Mouse (Mus musculus) ES-Bruce4 (cell line): Measurements from ENCODE around the gene Pcbp4. TPM values are rescaled to one million over a fixed set of nuclear protein-coding genes. Genes with fewer than 3 reads are reported as not detected.
"Not testable (repeated sequence)": the region's sequence is repeated elsewhere in the genome, so short reads cannot be mapped to it uniquely, and the experiment has no call there.

Source experiments
- H3K27ac ChIP-seq: 2 replicates; pipeline ENCODE4 v1.5.1; 2012; ENCODE audit warnings: low read length, inconsistent platforms; ENCODE audit not compliant: insufficient read depth
- H3K27me3 ChIP-seq: 2 replicates; pipeline ENCODE4 v1.6.1; 2012; ENCODE audit warnings: mild to moderate bottlenecking, low read length, inconsistent platforms; ENCODE audit not compliant: control insufficient read depth, poor library complexity, insufficient read depth, severe bottlenecking
- H3K36me3 ChIP-seq: 2 replicates; pipeline ENCODE4 v1.6.1; 2012; ENCODE audit warnings: inconsistent platforms, mild to moderate bottlenecking, low read length, moderate library complexity; ENCODE audit not compliant: control insufficient read depth, poor library complexity, insufficient read depth, severe bottlenecking
- H3K4me1 ChIP-seq: one replicate; pipeline ENCODE4 v1.8.1; 2011; ENCODE audit warnings: low read length; ENCODE audit not compliant: control insufficient read depth, insufficient read depth
- H3K4me3 ChIP-seq: 2 replicates; pipeline ENCODE4 v1.5.1; 2011; ENCODE audit warnings: low read depth, mild to moderate bottlenecking, low read length
- H3K9ac ChIP-seq: 2 replicates; pipeline ENCODE4 v1.6.1; 2012; ENCODE audit warnings: low read depth, mild to moderate bottlenecking, inconsistent platforms; ENCODE audit not compliant: poor library complexity, severe bottlenecking
- H3K9me3 ChIP-seq: replicated peaks from 2 replicates; pipeline ENCODE4 v1.6.1; 2012; ENCODE audit warnings: mild to moderate bottlenecking, low read length, inconsistent platforms; ENCODE audit not compliant: control insufficient read depth, poor library complexity, insufficient read depth, severe bottlenecking
- CTCF ChIP-seq: IDR thresholded peaks from one replicate; pipeline ENCODE4 v1.8.1; 2011; ENCODE audit warnings: low read depth, low read length
- EP300 ChIP-seq: IDR thresholded peaks from 2 replicates; pipeline ENCODE4 v1.6.1; 2011; ENCODE audit warnings: low read depth, low read length; ENCODE audit not compliant: insufficient read depth
- POLR2A ChIP-seq: IDR thresholded peaks from one replicate; pipeline ENCODE4 v1.8.1; 2011; ENCODE audit warnings: low read length; ENCODE audit not compliant: insufficient read depth
- polyA plus RNA-seq: library from polyadenylated mRNA; stranded (reverse); fragments of >200 nt; gene quantifications from 2 replicates; pipeline ENCODE4 v1.2.4, GENCODE M21; 2011; ENCODE audit warnings: low read depth; ENCODE audit not compliant: missing spikeins, insufficient read depth, insufficient read length

Gene Pcbp4
- polyA plus RNA-seq, 1 experiment, result 99.2 TPM

- TF ChIP-seq EP300, result no peak
- TF ChIP-seq CTCF, result no peak
Observed at GRCm38 (mm10) chr9:106483606-106484005, 30.5 kb downstream of the Pcbp4 start.

GRCm38 (mm10) chr9:106485076-106485475 is 32.0 kb downstream of the Pcbp4 start:
- H3K4me3 ChIP-seq, result no peak overlapping the region
- H3K36me3 ChIP-seq, result peaks cover 8% of the 10 kb centered on the region
- H3K9ac ChIP-seq, result no peak overlapping the region
- TF ChIP-seq EP300 (no peak), POLR2A (no peak), CTCF (no peak)
- no peak overlapping the region for H3K27ac ChIP-seq
- H3K4me1 ChIP-seq, result peaks cover 3% of the 10 kb centered on the region
- H3K9me3 ChIP-seq, result no peaks in the 10 kb centered on the region
- no peaks in the 10 kb centered on the region for H3K27me3 ChIP-seq

More at GRCm38 (mm10) chr9:106483606-106484005, 30.5 kb downstream of the Pcbp4 start:
- Histone ChIP-seq H3K4me1 (peaks cover 3% of the 10 kb centered on the region), H3K27me3 (no peaks in the 10 kb centered on the region), H3K36me3 (peaks cover 8% of the 10 kb centered on the region), H3K4me3 (no peak overlapping the region), H3K9me3 (no peaks in the 10 kb centered on the region), H3K9ac (no peak overlapping the region), H3K27ac (no peak overlapping the region)

GRCm38 (mm10) chr9:106487602-106488001 is 34.5 kb downstream of the Pcbp4 start:
- not testable (repeated sequence) for H3K9ac ChIP-seq, H3K9me3 ChIP-seq, H3K27me3 ChIP-seq, H3K27ac ChIP-seq, H3K36me3 ChIP-seq, H3K4me3 ChIP-seq, H3K4me1 ChIP-seq

- Histone ChIP-seq H3K9me3 (no peaks in the 10 kb centered on the region), H3K27ac (no peak within 1 kb of the TSS), H3K9ac (no peak within 1 kb of the TSS), H3K4me1 (no peaks in the 10 kb centered on the region), H3K4me3 (no peak within 1 kb of the TSS), H3K36me3 (no peaks in the 10 kb centered on the region), H3K27me3 (no peaks in the 10 kb centered on the region)
- TF ChIP-seq CTCF, result no peak
- TF ChIP-seq EP300, result no peak
- no peak for TF ChIP-seq POLR2A
Observed at GRCm38 (mm10) chr9:106499667-106500066, 46.6 kb downstream of the Pcbp4 start, which contains the start of gene Iqcf1. Gene Iqcf1, plus strand, starts transcription at chr9:106499967.

- Histone ChIP-seq H3K27ac (no peak overlapping the region), H3K9me3 (no peaks in the 10 kb centered on the region), H3K27me3 (no peaks in the 10 kb centered on the region), H3K4me3 (peak overlapping the region; percentile 26), H3K36me3 (no peaks in the 10 kb centered on the region), H3K4me1 (no peaks in the 10 kb centered on the region), H3K9ac (no peak overlapping the region)
- TF ChIP-seq CTCF (no peak), EP300 (no peak), POLR2A (no peak)
Observed at GRCm38 (mm10) chr9:106501846-106502245, 48.8 kb downstream of the Pcbp4 start.

GRCm38 (mm10) chr9:106504246-106504645 is 51.2 kb downstream of the Pcbp4 start:
- Histone ChIP-seq H3K9me3 (no peaks in the 10 kb centered on the region), H3K4me3 (no peak overlapping the region), H3K9ac (no peak overlapping the region), H3K36me3 (no peaks in the 10 kb centered on the region), H3K4me1 (no peaks in the 10 kb centered on the region), H3K27ac (no peak overlapping the region), H3K27me3 (no peaks in the 10 kb centered on the region)
- TF ChIP-seq POLR2A, result no peak

GRCm38 (mm10) chr9:106509356-106509755 is 56.3 kb downstream of the Pcbp4 start:
- H3K4me3 ChIP-seq, result no peak overlapping the region
- no peaks in the 10 kb centered on the region for H3K36me3 ChIP-seq
- no peaks in the 10 kb centered on the region for H3K4me1 ChIP-seq
- no peak overlapping the region for H3K27ac ChIP-seq
- TF ChIP-seq EP300, result no peak
- no peak for TF ChIP-seq CTCF
- no peak for TF ChIP-seq POLR2A
- no peaks in the 10 kb centered on the region for H3K27me3 ChIP-seq
- H3K9me3 ChIP-seq, result no peaks in the 10 kb centered on the region
- no peak overlapping the region for H3K9ac ChIP-seq
